Mouse (Mus musculus): Measurements from ENCODE around the gene Insig1. TPM values are rescaled to one million over a fixed set of nuclear protein-coding genes. Genes with fewer than 3 reads are reported as not detected.

Insig1 gene
- polyA plus RNA-seq, 1 experiment from 2014 or later, result 77.2 TPM

- Histone ChIP-seq H3K4me3 (no peak overlapping the region), H3K27ac (replicated peaks) (no peak overlapping the region), H3K9me3 (no peaks in the 10 kb centered on the region), H3K4me1 (peaks cover 8% of the 10 kb centered on the region), H3K27me3 (no peaks in the 10 kb centered on the region), H3K9ac (replicated peaks) (no peak overlapping the region), H3K36me3 (no peaks in the 10 kb centered on the region), H3K4me2 (replicated peaks) (no peak overlapping the region)
- ATAC-seq (replicated peaks), result no peak
- WGBS, result 83% methylated on average over 4 of the region's 4 CpGs
Measured at GRCm38 (mm10) chr5:28065275-28065674, 5.9 kb upstream of the Insig1 start.

- Histone ChIP-seq H3K4me1 (peaks cover 12% of the 10 kb centered on the region), H3K9me3 (no peaks in the 10 kb centered on the region), H3K27ac (replicated peaks) (no peak overlapping the region), H3K9ac (replicated peaks) (no peak overlapping the region), H3K4me3 (no peak overlapping the region), H3K4me2 (replicated peaks) (no peak overlapping the region), H3K27me3 (no peaks in the 10 kb centered on the region), H3K36me3 (no peaks in the 10 kb centered on the region)
- 76% methylated on average over 5 of the region's 5 CpGs for WGBS
- ATAC-seq (replicated peaks), result no peak
Measured at GRCm38 (mm10) chr5:28066311-28066710, 4.9 kb upstream of the Insig1 start.

- Histone ChIP-seq H3K27me3 (no peaks in the 10 kb centered on the region), H3K4me3 (peak overlapping the region; percentile 60), H3K36me3 (peaks cover 19% of the 10 kb centered on the region), H3K9me3 (no peaks in the 10 kb centered on the region), H3K9ac (replicated peaks) (peak overlapping the region; percentile 75), H3K27ac (replicated peaks) (peak overlapping the region; percentile 95), H3K4me1 (peaks cover 32% of the 10 kb centered on the region), H3K4me2 (replicated peaks) (peak overlapping the region; percentile 67)
- 23% methylated on average over 9 of the region's 9 CpGs for WGBS
- ATAC-seq (replicated peaks), result peak; percentile 4; the same call in 1 of the 2 replicates
Measured at GRCm38 (mm10) chr5:28070149-28070827, 875 bp upstream of the Insig1 start.

- Histone ChIP-seq H3K4me1 (peaks cover 32% of the 10 kb centered on the region), H3K36me3 (peaks cover 33% of the 10 kb centered on the region), H3K9ac (replicated peaks) (peak overlapping the region; percentile 77), H3K27ac (replicated peaks) (peak overlapping the region; percentile 95), H3K4me2 (replicated peaks) (peak overlapping the region; percentile 77), H3K4me3 (peak overlapping the region; percentile 60), H3K27me3 (no peaks in the 10 kb centered on the region), H3K9me3 (no peaks in the 10 kb centered on the region)
- peak; percentile 88 for ATAC-seq (replicated peaks)
- under 1% methylated on average over 50 of the region's 50 CpGs for WGBS
Measured at GRCm38 (mm10) chr5:28071456-28072223, 477 bp downstream of the Insig1 start.

GRCm38 (mm10) chr5:28079431-28079830, 8.3 kb downstream of the Insig1 start:
- H3K9ac ChIP-seq (replicated peaks), result no peak overlapping the region
- H3K27me3 ChIP-seq, result no peaks in the 10 kb centered on the region
- H3K4me1 ChIP-seq, result no peaks in the 10 kb centered on the region
- H3K27ac ChIP-seq (replicated peaks), result no peak overlapping the region
- WGBS, result 66% methylated on average over 2 of the region's 2 CpGs
- H3K4me2 ChIP-seq (replicated peaks), result no peak overlapping the region
- no peak overlapping the region for H3K4me3 ChIP-seq
- H3K36me3 ChIP-seq, result peaks cover 32% of the 10 kb centered on the region
- H3K9me3 ChIP-seq, result no peaks in the 10 kb centered on the region
- peak; percentile 47 for ATAC-seq (replicated peaks)

GRCm38 (mm10) chr5:28081127-28081526, 10.0 kb downstream of the Insig1 start:
- Histone ChIP-seq H3K9ac (replicated peaks) (no peak overlapping the region), H3K4me2 (replicated peaks) (no peak overlapping the region), H3K9me3 (no peaks in the 10 kb centered on the region), H3K4me3 (no peak overlapping the region), H3K4me1 (no peaks in the 10 kb centered on the region), H3K27ac (replicated peaks) (no peak overlapping the region), H3K27me3 (no peaks in the 10 kb centered on the region), H3K36me3 (peaks cover 15% of the 10 kb centered on the region)
- WGBS, result 86% methylated on average over 2 of the region's 2 CpGs
- no peak for ATAC-seq (replicated peaks)

- Histone ChIP-seq H3K27me3 (no peaks in the 10 kb centered on the region), H3K9me3 (no peaks in the 10 kb centered on the region), H3K4me2 (replicated peaks) (no peak overlapping the region), H3K27ac (replicated peaks) (no peak overlapping the region), H3K36me3 (peaks cover 8% of the 10 kb centered on the region; the same call in 1 of the 2 replicates), H3K4me3 (no peak overlapping the region), H3K4me1 (no peaks in the 10 kb centered on the region), H3K9ac (replicated peaks) (no peak overlapping the region)
- no peak for ATAC-seq (replicated peaks)
- WGBS, result 95% methylated on average over 2 of the region's 2 CpGs
Measured at GRCm38 (mm10) chr5:28081822-28082221, 10.7 kb downstream of the Insig1 start.

GRCm38 (mm10) chr5:28082312-28082711, 11.1 kb downstream of the Insig1 start:
- no peak for ATAC-seq (replicated peaks)
- Histone ChIP-seq H3K36me3 (peaks cover 7% of the 10 kb centered on the region; the same call in 1 of the 2 replicates), H3K4me2 (replicated peaks) (no peak overlapping the region), H3K4me1 (no peaks in the 10 kb centered on the region), H3K9ac (replicated peaks) (no peak overlapping the region), H3K27me3 (no peaks in the 10 kb centered on the region), H3K9me3 (no peaks in the 10 kb centered on the region), H3K27ac (replicated peaks) (no peak overlapping the region), H3K4me3 (no peak overlapping the region)
- 87% methylated on average over 4 of the region's 4 CpGs for WGBS

GRCm38 (mm10) chr5:28082796-28083195, 11.6 kb downstream of the Insig1 start:
- ATAC-seq (replicated peaks), result no peak
- H3K36me3 ChIP-seq, result peaks cover 6% of the 10 kb centered on the region; the same call in 1 of the 2 replicates
- no peak overlapping the region for H3K4me3 ChIP-seq
- H3K4me1 ChIP-seq, result no peaks in the 10 kb centered on the region
- no peaks in the 10 kb centered on the region for H3K9me3 ChIP-seq
- no peak overlapping the region for H3K9ac ChIP-seq (replicated peaks)
- WGBS, result 86% methylated on average over 3 of the region's 3 CpGs
- H3K27me3 ChIP-seq, result no peaks in the 10 kb centered on the region
- H3K27ac ChIP-seq (replicated peaks), result no peak overlapping the region
- no peak overlapping the region for H3K4me2 ChIP-seq (replicated peaks)

GRCm38 (mm10) chr5:28084743-28085142, 13.6 kb downstream of the Insig1 start:
- 73% methylated on average over 2 of the region's 2 CpGs for WGBS
- Histone ChIP-seq H3K4me3 (no peak overlapping the region), H3K27me3 (no peaks in the 10 kb centered on the region)

GRCm38 (mm10) chr5:28090547-28090946, 19.4 kb downstream of the Insig1 start:
- 65% methylated on average over 1 of the region's 1 CpGs for WGBS
- Histone ChIP-seq H3K4me1 (no peaks in the 10 kb centered on the region), H3K9me3 (no peaks in the 10 kb centered on the region), H3K4me3 (no peak overlapping the region), H3K27ac (replicated peaks) (no peak overlapping the region), H3K9ac (replicated peaks) (no peak overlapping the region), H3K36me3 (no peaks in the 10 kb centered on the region), H3K4me2 (replicated peaks) (no peak overlapping the region), H3K27me3 (no peaks in the 10 kb centered on the region)
- no peak for ATAC-seq (replicated peaks)

More at GRCm38 (mm10) chr5:28084743-28085142, 13.6 kb downstream of the Insig1 start:
- Histone ChIP-seq H3K9ac (replicated peaks) (no peak overlapping the region), H3K36me3 (no peaks in the 10 kb centered on the region), H3K4me2 (replicated peaks) (no peak overlapping the region), H3K9me3 (no peaks in the 10 kb centered on the region), H3K27ac (replicated peaks) (no peak overlapping the region), H3K4me1 (no peaks in the 10 kb centered on the region)
- ATAC-seq (replicated peaks), result no peak

GRCm38 (mm10) chr5:28092327-28092726, 21.2 kb downstream of the Insig1 start:
- H3K27me3 ChIP-seq, result no peaks in the 10 kb centered on the region
- ATAC-seq (replicated peaks), result no peak
- no peaks in the 10 kb centered on the region for H3K9me3 ChIP-seq
- no peak overlapping the region for H3K4me3 ChIP-seq
- no peaks in the 10 kb centered on the region for H3K36me3 ChIP-seq
- H3K4me1 ChIP-seq, result no peaks in the 10 kb centered on the region
- no peak overlapping the region for H3K27ac ChIP-seq (replicated peaks)
- WGBS, result 84% methylated on average over 3 of the region's 3 CpGs
- no peak overlapping the region for H3K4me2 ChIP-seq (replicated peaks)
- no peak overlapping the region for H3K9ac ChIP-seq (replicated peaks)

Measured in forebrain, embryonic 15.5 days (tissue).